Mouse (Mus musculus): ENCODE measurements around the gene Ncoa3. TPM values are rescaled to one million over a fixed set of nuclear protein-coding genes. Genes with fewer than 3 reads are reported as not detected.
"Not testable (repeated sequence)": the region's sequence is repeated elsewhere in the genome, so short reads cannot be mapped to it uniquely, and the experiment has no call there.

Gene Ncoa3
- 19.6 and 27.8 TPM in 2 replicates for polyA plus RNA-seq (2012; rRNA removed)

GRCm38 (mm10) chr2:165992270-165993172 is at the start of gene Ncoa3:
TSS of gene Ncoa3 (plus strand) at chr2:165992636.
- 1% methylated on average over 98 of the region's 103 CpGs for WGBS

DNA sequence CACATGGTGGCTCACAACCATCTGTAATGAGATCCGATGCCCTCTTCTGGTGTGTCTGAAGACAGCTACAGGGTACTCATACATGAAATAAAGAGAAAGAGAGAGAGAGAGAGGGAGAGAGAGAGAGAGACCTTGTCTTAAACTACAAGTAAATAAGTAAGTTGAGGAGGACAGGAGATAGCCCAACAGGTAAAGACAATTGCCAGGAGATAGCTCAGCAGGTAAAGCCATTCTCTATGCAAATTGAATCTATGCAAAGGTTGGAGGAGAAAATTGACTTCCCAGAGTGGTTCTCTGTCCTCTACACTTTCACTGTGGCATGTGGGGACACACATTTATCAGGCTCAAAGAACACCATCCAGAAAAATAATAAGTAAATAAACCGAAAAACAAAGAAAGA is 49.3 kb upstream of the Ncoa3 start:
- 93% methylated on average over 2 of the region's 2 CpGs for WGBS
- no peak for DNase-seq (ENCODE audit: low read depth, low spot score)

More at GRCm38 (mm10) chr2:165992270-165993172, at the start of gene Ncoa3:
- DNase-seq (ENCODE audit: low read depth, low spot score), result peak; percentile 64

- no peak for DNase-seq (ENCODE audit: low read depth, low spot score)
- WGBS, result 79% methylated on average over 11 of the region's 11 CpGs
Measured at GRCm38 (mm10) chr2:165944576-165945351, 47.7 kb upstream of the Ncoa3 start.

DNA sequence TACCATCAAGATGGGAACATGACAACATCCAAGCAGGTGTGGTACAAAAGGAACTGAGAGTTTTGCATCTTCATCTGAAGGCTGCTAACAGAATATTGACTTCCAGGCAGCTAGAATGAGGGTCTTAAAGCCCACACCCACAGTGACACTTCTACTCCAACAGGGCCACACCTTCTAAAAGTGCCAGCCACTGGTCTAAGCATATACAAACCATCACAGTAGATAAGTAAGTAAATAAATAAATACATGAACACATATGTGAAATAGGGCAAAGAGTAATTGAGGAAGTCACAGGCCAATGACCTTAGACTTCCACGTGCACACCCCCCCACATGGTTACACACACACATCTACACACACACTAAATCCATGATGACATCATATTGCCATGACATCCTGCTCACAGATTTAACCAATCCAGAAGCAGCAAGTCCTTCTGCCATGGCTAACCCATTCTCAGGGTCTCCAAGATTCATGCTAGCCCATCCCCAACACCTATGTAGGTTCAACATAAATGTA is 46.3 kb upstream of the Ncoa3 start:
- DNase-seq (ENCODE audit: low read depth, low spot score), result no peak
- 50% methylated on average over 1 of the region's 1 CpGs for WGBS

DNA sequence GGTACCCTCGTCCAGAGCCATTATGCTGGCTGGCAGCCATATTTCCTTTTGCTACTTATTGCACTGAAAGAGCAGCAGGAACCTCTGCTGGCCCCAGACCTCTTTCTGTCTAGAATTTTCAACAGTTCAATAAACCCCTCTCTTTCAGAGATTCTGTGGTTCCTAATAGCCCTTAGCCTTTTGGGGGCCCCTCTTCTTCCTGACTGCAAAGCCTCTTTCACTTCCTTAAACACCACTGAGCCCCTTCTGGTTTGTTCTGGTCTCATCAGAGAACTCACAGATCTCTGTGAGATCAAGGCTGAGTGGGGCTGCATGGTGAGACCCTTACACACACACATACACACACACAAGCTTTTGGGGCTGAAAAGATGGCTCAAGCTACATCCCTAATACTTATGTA is 44.4 kb upstream of the Ncoa3 start:
- WGBS, result 42% methylated on average over 1 of the region's 1 CpGs
- no peak for DNase-seq (ENCODE audit: low read depth, low spot score)

DNA sequence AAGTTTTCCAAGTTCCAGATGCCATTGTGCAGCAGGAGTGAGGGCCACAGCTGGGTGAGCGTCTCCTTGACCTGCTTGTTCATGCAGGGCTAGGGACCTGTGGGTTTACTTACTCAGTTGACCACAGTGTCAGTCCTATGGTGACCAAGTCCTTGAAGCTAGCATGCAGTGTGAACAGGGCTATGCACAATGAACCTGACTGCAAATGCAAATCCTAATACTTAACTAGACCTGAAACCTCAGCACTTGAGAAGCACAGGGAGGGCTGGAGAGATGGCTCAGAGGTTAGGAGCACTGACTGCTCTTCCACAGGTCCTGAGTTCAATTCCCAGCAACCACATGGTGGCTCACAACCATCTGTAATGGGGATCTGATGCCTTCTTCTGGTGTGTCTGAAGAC is 43.7 kb upstream of the Ncoa3 start:
- not testable (repeated sequence) for DNase-seq (ENCODE audit: low read depth, low spot score)
- WGBS, result 76% methylated on average over 1 of the region's 1 CpGs

DNA sequence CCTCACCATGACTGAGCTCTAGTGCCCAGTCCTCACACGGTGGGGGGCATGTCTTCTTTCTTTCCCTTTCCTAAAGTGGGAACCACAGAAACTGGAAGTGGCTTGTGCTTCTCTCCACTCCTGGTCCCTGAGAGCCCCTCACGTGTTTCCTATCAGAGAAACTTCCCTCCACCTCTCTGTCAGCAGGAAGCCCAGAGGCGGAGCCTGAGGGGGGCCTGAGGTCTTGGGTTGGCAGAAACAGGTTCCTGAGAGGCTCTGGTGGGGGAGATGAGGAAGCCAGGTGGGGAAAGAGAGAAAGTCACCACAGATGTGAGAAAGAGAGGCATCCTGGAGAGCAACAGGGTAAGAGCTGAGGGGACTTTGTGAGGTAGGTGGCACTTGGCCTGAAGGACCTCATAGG is 42.7 kb upstream of the Ncoa3 start:
- WGBS, result 74% methylated on average over 3 of the region's 3 CpGs
- DNase-seq (ENCODE audit: low read depth, low spot score), result no peak

DNA sequence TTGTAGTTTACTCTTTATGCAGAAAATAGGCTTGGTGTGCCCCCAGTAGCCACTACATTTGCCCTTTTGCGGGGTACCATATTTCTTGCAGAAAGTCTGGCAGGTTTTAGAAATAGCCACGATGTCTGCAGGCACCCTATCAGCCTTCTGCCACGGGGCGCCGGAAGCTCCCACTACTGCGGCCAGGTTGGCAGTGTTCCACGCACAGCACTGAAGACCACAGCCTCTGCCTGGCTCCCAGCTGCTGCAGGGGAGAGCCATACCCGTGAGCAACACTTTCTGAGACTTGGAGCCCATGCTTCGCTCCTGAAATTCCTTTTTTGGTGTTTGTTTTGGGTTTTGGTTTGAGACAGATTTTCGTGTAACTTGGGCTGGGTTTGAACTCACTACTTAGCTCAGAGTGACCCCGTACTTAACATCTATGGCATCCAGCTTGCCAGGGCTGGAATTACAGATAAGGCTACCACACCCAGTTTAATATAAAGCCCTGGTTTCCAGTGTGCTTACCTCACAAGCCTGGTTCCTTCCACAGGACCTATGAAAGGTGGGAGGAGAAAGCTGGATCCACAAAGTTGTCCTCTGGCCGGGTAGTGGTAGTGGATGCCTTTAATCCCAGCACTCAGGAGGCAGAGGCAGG is 40.9 kb upstream of the Ncoa3 start:
- DNase-seq (ENCODE audit: low read depth, low spot score), result no peak
- 54% methylated on average over 12 of the region's 12 CpGs for whole genome bisulfite sequencing

DNA sequence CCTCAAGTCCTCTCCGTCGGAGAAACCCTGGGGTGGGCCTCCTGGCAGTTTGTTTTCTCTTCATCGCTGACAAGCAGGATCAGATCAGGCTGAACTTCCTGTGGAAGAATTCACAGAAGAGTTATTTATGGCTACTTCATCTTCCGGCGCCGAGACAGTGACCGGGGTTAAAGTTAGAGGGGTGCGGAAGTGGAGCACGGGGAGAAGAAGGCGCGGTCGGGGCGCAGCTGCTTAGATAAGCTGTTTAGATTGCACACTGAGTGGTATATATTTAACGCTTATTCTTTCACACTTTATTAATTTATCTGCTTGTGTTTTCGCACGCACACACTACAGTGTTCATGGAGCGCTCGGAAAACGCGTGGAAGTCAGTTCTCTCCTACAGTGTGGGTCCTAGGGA is 37.6 kb upstream of the Ncoa3 start:
- WGBS, result 19% methylated on average over 20 of the region's 20 CpGs
- no peak for DNase-seq (ENCODE audit: low read depth, low spot score)

DNA sequence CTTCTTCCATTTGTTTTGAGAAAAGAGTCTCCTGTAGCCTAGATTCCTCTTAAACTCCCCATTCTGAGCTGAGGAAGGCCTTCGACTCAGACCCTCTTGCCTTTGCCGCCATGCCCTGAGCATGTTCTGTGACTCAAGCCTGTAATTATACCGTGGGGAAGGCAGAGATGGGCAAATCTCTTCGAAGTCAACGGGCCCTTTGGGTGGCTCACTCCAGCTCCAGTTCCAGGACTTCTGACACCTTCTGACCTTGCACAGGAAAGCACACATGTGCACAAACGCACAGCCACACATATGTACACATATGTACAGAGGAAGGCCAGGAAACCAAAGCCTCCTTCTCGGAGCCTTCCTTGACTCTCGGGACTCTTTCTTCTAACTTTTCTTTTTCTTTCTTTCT is 37.0 kb upstream of the Ncoa3 start:
- WGBS, result 74% methylated on average over 8 of the region's 8 CpGs

DNA sequence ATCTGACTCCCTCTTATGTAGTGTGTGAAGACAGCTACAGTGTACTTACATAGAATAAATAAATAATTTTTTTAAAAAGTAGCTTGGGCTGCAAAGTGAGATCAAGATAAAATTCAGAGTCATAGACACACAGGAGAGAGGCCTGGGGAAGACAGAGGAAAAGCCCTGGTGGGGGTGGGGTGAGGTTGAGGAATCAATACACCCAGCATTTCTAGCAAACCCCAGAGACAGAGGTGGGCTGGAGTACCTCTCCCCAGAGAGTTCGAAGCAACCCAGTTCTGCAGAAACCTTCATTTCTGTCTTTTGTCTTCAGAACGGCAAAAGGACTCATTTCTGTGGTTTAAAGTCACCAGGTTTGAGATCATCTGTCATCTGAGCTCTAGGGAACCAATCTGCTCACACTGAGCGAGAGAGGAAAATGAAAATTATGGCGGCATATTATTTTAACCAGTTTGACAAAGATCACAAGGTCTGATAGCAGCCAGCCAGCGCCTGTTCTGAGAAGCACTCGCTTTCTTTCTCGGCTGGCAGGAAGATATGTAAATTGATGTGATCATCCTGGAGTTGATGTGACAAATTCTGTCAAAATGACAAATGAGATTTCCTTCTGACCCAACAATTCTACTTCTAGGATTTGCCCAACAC is 36.2 kb upstream of the Ncoa3 start:
- 83% methylated on average over 7 of the region's 7 CpGs for WGBS
- DNase-seq (ENCODE audit: low read depth, low spot score), result no peak

More for the DNA sequence above, 37.0 kb upstream of the Ncoa3 start:
- DNase-seq (ENCODE audit: low read depth, low spot score), result no peak

GRCm38 (mm10) chr2:165957257-165957828 is 35.1 kb upstream of the Ncoa3 start:
- DNase-seq (ENCODE audit: low read depth, low spot score), result no peak
- 64% methylated on average over 9 of the region's 9 CpGs for WGBS

DNA sequence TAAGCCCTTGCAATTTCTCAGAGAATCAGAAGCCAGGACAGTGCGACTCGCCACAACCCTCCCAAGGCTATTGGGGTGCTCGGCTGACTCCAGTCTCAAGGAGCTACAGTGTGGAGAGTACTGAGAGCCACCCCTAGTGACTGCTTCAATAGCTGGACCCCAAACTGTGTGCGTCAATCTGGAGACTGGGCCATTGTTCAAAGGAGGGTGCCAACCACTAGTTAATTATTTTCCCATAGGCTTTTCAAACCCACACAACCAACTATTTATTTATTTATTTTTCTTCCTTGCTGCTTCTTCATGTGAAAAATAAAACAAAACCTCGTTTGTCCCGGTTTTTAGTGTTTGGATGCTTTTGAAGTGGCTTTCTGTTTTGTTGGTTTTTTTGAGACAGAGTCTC is 33.9 kb upstream of the Ncoa3 start:
- DNase-seq (ENCODE audit: low read depth, low spot score), result no peak
- 91% methylated on average over 6 of the region's 6 CpGs for WGBS

- 82% methylated on average over 3 of the region's 3 CpGs for WGBS
Measured at GRCm38 (mm10) chr2:165960695-165961094, 31.7 kb upstream of the Ncoa3 start.

DNA sequence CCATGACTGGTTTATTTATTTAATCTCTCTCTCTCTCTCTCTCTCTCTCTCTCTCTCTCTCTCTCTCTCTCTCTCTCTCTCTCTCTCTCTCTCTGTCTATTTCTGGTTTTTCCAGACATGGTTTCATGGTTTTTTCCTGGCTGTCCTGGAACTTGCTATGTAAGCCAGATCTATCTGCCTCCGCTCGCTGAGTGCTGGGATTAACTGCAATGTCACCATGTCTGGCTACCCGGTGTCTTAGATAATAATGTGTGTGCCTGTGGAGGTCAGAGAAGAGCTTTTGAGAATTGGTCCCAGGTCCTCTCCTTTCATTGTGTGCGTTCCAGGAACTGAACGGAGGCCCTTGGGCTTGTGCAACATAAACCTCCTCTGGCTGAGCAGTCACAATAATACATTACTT is 29.6 kb upstream of the Ncoa3 start:
- DNase-seq (ENCODE audit: low read depth, low spot score), result no peak
- WGBS, result 74% methylated on average over 5 of the region's 5 CpGs

More at GRCm38 (mm10) chr2:165960695-165961094, 31.7 kb upstream of the Ncoa3 start:
- DNase-seq (ENCODE audit: low read depth, low spot score), result no peak

DNA sequence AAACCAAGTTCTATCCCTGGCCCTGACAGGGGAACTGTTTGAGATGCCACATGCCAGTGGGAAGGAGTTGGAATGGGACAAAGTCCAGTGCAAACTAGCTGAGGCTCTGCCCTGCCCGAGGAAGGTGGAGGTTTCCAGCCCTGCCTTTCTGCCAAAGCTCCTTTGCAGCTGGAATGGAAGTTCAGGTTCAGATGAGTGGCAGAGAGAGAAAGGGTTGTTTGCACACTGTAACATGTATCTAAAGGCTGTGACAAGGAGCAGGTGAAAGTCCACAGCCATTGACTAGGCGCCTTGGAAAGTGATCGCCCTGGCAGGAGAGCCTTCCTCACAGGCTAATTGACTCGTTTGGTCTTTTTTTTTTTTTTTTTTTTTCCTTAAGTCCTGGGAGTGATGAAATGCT is 28.3 kb upstream of the Ncoa3 start:
- peak; percentile 85 for DNase-seq (ENCODE audit: low read depth, low spot score)

DNA sequence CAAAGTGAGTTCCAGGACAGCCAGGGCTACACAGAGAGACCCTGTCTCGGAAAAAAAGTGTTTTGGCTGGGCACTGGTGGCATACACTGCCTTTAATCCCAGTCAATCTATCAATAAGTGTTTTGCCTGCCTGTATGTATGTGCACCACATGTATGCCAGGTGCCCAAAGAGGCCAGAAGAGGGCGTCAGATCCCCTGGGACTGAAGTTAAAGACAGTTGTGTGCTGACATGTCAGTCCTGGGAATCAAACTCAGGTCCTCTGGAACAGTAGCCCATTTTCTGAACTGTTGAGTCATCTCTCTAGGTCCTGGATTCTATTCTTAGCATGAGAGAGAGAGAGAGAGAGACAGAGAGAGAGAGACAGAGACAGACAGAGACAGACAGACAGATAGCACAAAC is 25.4 kb upstream of the Ncoa3 start:
- no peak for DNase-seq (ENCODE audit: low read depth, low spot score)
- 92% methylated on average over 2 of the region's 2 CpGs for WGBS

More for the DNA sequence above, 28.3 kb upstream of the Ncoa3 start:
- 19% methylated on average over 4 of the region's 4 CpGs for WGBS

- no peak for DNase-seq (ENCODE audit: low read depth, low spot score)
- WGBS, result 46% methylated on average over 6 of the region's 6 CpGs
Measured at GRCm38 (mm10) chr2:165967823-165968555, 24.4 kb upstream of the Ncoa3 start.

Measured in large intestine, adult 2 months (tissue).